Mouse (Mus musculus) C2C12 (cell line): ENCODE measurements around the gene Pnrc1. TPM values are rescaled to one million over a fixed set of nuclear protein-coding genes. Genes with fewer than 3 reads are reported as not detected.
A peak's percentile ranks its signal among the peaks of the same experiment; 100 is the strongest.

ENCODE experiments used
- H3K27me3 ChIP-seq: one replicate; pipeline ENCODE4 v1.6.1; 2011; ENCODE audit not compliant: control insufficient read depth, insufficient read depth, insufficient read length
- H3K36me3 ChIP-seq: one replicate; pipeline ENCODE4 v1.6.1; 2011; ENCODE audit not compliant: control insufficient read depth, insufficient read depth
- H3K4me3 ChIP-seq: one replicate; pipeline ENCODE4 v1.5.1; 2011; ENCODE audit warnings: mild to moderate bottlenecking, control low read depth; ENCODE audit not compliant: poor library complexity, insufficient read depth, severe bottlenecking
- H3K79me2 ChIP-seq: one replicate; pipeline ENCODE4 v1.6.1; 2011; ENCODE audit not compliant: control insufficient read depth, insufficient read depth
- H3K79me3 ChIP-seq: one replicate; pipeline ENCODE4 v1.6.1; 2011; ENCODE audit warnings: low read depth, control low read depth
- H3ac ChIP-seq: one replicate; pipeline ENCODE3; 2011; ENCODE audit warnings: low read depth; ENCODE audit not compliant: control insufficient read depth, insufficient read length
- CEBPB ChIP-seq: IDR thresholded peaks from one replicate; pipeline ENCODE4 v1.6.1; 2011; ENCODE audit warnings: low read depth, mild to moderate bottlenecking, control low read depth, moderate library complexity
- CTCF ChIP-seq: IDR thresholded peaks from one replicate; pipeline ENCODE4 v1.5.1; 2011; ENCODE audit not compliant: control insufficient read depth, insufficient read depth, insufficient read length
- FOSL1 ChIP-seq: IDR thresholded peaks from one replicate; pipeline ENCODE4 v1.8.0; 2011; ENCODE audit warnings: mild to moderate bottlenecking, low read length; ENCODE audit not compliant: poor library complexity, insufficient read depth, severe bottlenecking
- MAX ChIP-seq: IDR thresholded peaks from one replicate; pipeline ENCODE4 v1.6.1; 2011; ENCODE audit warnings: mild to moderate bottlenecking, control low read depth
- MYOD1 ChIP-seq: IDR thresholded peaks from one replicate; pipeline ENCODE4 v1.6.1; 2011; ENCODE audit warnings: low read depth; ENCODE audit not compliant: control insufficient read depth, insufficient read length
- MYOG ChIP-seq: IDR thresholded peaks from one replicate; pipeline ENCODE4 v1.6.1; 2011; ENCODE audit not compliant: control insufficient read depth, insufficient read length; ENCODE audit errors: extremely low read depth
- USF1 ChIP-seq: IDR thresholded peaks from one replicate; pipeline ENCODE4 v1.6.1; 2011; ENCODE audit warnings: low read depth, mild to moderate bottlenecking, control low read depth, moderate library complexity
- polyA plus RNA-seq: library from polyadenylated mRNA; unstranded; fragments of >200 nt; fragmentation: generic; extraction: Trizol; gene quantifications from one replicate; pipeline ENCODE4 v1.2.1, GENCODE M21; 2012; ENCODE audit warnings: missing spikeins

Pnrc1 gene
- polyA plus RNA-seq, 1 experiment, result 9.1 TPM

GRCm38 (mm10) chr4:33261311-33261753 is 28.6 kb downstream of the Pnrc1 start:
- no peak overlapping the region for H3ac ChIP-seq

GRCm38 (mm10) chr4:33260311-33260710 is 29.7 kb downstream of the Pnrc1 start:
- no peaks in the 10 kb centered on the region for H3K79me2 ChIP-seq
- no peak for TF ChIP-seq USF1
- TF ChIP-seq MYOG, result no peak
- TF ChIP-seq CTCF, result no peak
- TF ChIP-seq MAX, result no peak
- no peak for TF ChIP-seq FOSL1
- TF ChIP-seq CEBPB, result no peak
- no peak for TF ChIP-seq MYOD1
- H3K79me3 ChIP-seq, result no peaks in the 10 kb centered on the region

More at GRCm38 (mm10) chr4:33261311-33261753, 28.6 kb downstream of the Pnrc1 start:
- H3K79me3 ChIP-seq, result no peaks in the 10 kb centered on the region
- no peaks in the 10 kb centered on the region for H3K27me3 ChIP-seq
- no peak overlapping the region for H3K4me3 ChIP-seq
- H3K36me3 ChIP-seq, result no peaks in the 10 kb centered on the region
- TF ChIP-seq MAX, result peak; percentile 79
- no peak for TF ChIP-seq CTCF
- TF ChIP-seq USF1, result peak; percentile 53
- TF ChIP-seq MYOD1, result peak; percentile 73
- no peak for TF ChIP-seq MYOG
- TF ChIP-seq FOSL1, result no peak
- TF ChIP-seq CEBPB, result peak; percentile 96
- H3K79me2 ChIP-seq, result no peaks in the 10 kb centered on the region

GRCm38 (mm10) chr4:33257263-33257964 is 32.5 kb downstream of the Pnrc1 start:
- Histone ChIP-seq H3K79me3 (no peaks in the 10 kb centered on the region), H3K36me3 (no peaks in the 10 kb centered on the region), H3K27me3 (no peaks in the 10 kb centered on the region), H3K4me3 (no peak overlapping the region), H3K79me2 (no peaks in the 10 kb centered on the region), H3ac (no peak overlapping the region)
- TF ChIP-seq MAX, result no peak

More at GRCm38 (mm10) chr4:33260311-33260710, 29.7 kb downstream of the Pnrc1 start:
- Histone ChIP-seq H3K27me3 (no peaks in the 10 kb centered on the region), H3K4me3 (no peak overlapping the region), H3ac (no peak overlapping the region), H3K36me3 (no peaks in the 10 kb centered on the region)

GRCm38 (mm10) chr4:33254706-33255105 is 35.3 kb downstream of the Pnrc1 start:
- no peaks in the 10 kb centered on the region for H3K79me2 ChIP-seq
- TF ChIP-seq USF1, result no peak
- TF ChIP-seq FOSL1, result no peak
- TF ChIP-seq CEBPB, result no peak
- TF ChIP-seq CTCF, result no peak
- no peak for TF ChIP-seq MAX
- TF ChIP-seq MYOD1, result no peak
- TF ChIP-seq MYOG, result no peak
- no peak overlapping the region for H3K4me3 ChIP-seq
- no peaks in the 10 kb centered on the region for H3K36me3 ChIP-seq
- H3ac ChIP-seq, result no peak overlapping the region
- H3K79me3 ChIP-seq, result no peaks in the 10 kb centered on the region
- no peaks in the 10 kb centered on the region for H3K27me3 ChIP-seq

DNA sequence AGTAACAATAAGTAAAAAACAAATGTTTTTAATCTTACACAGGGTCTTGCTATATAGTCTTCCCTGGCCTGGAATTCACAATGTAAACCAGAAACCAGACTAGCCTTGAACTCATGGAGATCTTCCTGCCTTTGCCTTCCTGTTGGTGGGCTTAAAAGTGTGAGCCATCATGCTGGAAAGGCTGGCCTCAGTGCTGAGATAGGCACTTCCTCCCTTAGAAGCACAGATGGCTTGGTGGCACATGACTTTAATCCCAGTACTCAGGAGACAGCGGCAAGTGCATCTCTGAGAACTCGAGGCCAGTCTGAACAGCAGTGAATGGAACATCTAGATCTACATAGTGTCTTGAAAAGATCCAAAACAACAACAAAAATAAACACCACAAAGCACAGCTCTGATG is 39.1 kb downstream of the Pnrc1 start:
- no peak overlapping the region for H3ac ChIP-seq
- no peak for TF ChIP-seq FOSL1
- H3K79me2 ChIP-seq, result peaks cover 14% of the 10 kb centered on the region
- H3K27me3 ChIP-seq, result no peaks in the 10 kb centered on the region
- peaks cover 9% of the 10 kb centered on the region for H3K79me3 ChIP-seq
- H3K36me3 ChIP-seq, result peaks cover 4% of the 10 kb centered on the region
- H3K4me3 ChIP-seq, result no peak overlapping the region

DNA sequence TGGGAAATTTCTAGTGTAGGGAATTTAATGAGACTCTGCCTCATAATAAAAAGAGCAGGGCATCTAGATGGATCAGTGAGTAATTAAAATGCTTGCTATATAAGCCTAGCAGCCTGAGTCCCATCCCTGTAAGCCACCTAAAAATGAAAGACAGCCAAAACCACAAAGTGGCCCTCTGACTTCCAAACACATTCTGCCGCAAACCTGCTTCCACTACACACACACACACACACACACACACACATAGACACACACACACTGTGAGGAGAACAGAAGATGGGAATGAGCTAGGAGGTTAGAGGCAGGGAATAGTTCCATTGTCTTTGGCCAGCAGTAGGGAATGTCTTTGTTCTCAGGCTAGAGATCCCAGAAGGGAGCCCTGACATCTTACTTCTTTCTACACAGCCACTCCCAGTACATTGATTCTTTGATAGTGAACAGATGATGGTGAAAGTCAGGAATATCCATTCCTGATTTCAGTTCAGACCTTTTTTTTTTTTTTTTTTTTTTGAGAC is 40.2 kb downstream of the Pnrc1 start:
- H3K4me3 ChIP-seq, result no peak overlapping the region
- peaks cover 25% of the 10 kb centered on the region for H3K79me2 ChIP-seq
- H3K79me3 ChIP-seq, result peaks cover 11% of the 10 kb centered on the region
- no peaks in the 10 kb centered on the region for H3K27me3 ChIP-seq
- no peak for TF ChIP-seq MAX
- no peak for TF ChIP-seq FOSL1
- no peak for TF ChIP-seq CEBPB
- no peak for TF ChIP-seq USF1
- TF ChIP-seq CTCF, result no peak
- no peak for TF ChIP-seq MYOG
- TF ChIP-seq MYOD1, result no peak
- H3ac ChIP-seq, result no peak overlapping the region
- H3K36me3 ChIP-seq, result peaks cover 15% of the 10 kb centered on the region
